In the genomic region with DNA sequence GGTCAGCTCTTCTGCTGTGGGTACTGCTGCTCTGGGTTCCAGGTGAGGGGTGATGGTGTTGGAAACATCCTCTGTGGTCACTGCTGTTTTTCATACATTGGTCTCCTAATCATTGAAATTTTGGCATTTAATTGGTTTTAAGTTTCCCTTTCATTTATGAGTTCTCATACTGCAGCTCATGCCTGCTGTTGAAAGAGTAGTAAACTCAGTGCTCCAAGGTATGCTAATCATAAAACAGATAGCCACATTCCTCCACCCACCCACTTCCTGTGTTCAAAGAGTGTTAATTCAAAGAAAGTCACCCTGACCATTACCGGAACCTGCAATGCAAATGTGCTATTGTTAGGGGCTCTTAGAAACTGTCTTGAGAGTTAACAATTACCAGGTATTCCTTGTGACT, we compare ENCODE assay signal across 7 mouse cellular contexts.
DNase-seq lines count a peak whose midpoint lies in the region; ATAC-seq and TF ChIP-seq lines count a peak whose summit lies in the region.
"Not testable (repeated sequence)": the region's sequence is repeated elsewhere in the genome, so short reads cannot be mapped to it uniquely, and the experiment has no call there.

No protein-coding gene starts in this region.

- H3K27me3 ChIP-seq in E14TG2a.4 (ENCODE audit: insufficient read depth, low read length); intestine, embryonic 15.5 days (replicated peaks); kidney, embryonic 15.5 days: not testable (repeated sequence)

- WGBS in intestine, embryonic 15.5 days = 30% methylated on average over 1 of the region's 1 CpGs
- 9% methylated on average over 1 of the region's 1 CpGs for WGBS in kidney, embryonic 15.5 days

- not testable (repeated sequence) for H3K36me3 ChIP-seq in E14TG2a.4 (ENCODE audit: insufficient read depth, low read length); ES-E14 (ENCODE audit: control insufficient read depth, insufficient read depth, low read length, poor library complexity, severe bottlenecking); intestine, embryonic 15.5 days; kidney, embryonic 15.5 days

- not testable (repeated sequence) for H3K4me2 ChIP-seq in intestine, embryonic 15.5 days (replicated peaks); kidney, embryonic 15.5 days

- in situ Hi-C loops in ES-E14 (cut with MboI; ENCODE audit: low sequenced_read_pairs in 2 of 2, unreplicated experiment in 2 of 2) = not testable (repeated sequence)

- not testable (repeated sequence) for TF ChIP-seq CTCF in E14TG2a.4 (conservative IDR thresholded peaks at IDR 0.05; ENCODE audit: low read length)

- peak overlapping the region; percentile 89 for H3K27ac ChIP-seq in ES-E14 (ENCODE audit: insufficient read depth, low read depth, low read length, poor library complexity, severe bottlenecking)
- H3K27ac ChIP-seq in intestine, embryonic 15.5 days = not testable (repeated sequence)
- peak overlapping the region; percentile 51; the same call in 1 of the 2 replicates for H3K27ac ChIP-seq in kidney, embryonic 15.5 days

- H3K9ac ChIP-seq in ES-E14 (ENCODE audit: insufficient read depth, low read depth, low read length, poor library complexity, severe bottlenecking); intestine, embryonic 15.5 days; kidney, embryonic 15.5 days: not testable (repeated sequence)

- ATAC-seq in intestine, embryonic 15.5 days = peak; percentile 53
- 0 out of 2 replicates have a peak, but pooled peaks have one; percentile 6 for ATAC-seq in kidney, embryonic 15.5 days (replicated peaks; ENCODE audit: low FRiP score)

- H3K4me3 ChIP-seq in E14TG2a.4 (replicated peaks; ENCODE audit: low read length) = 0 out of 2 replicates have a peak overlapping the region, but pooled peaks have one; percentile 23
- not testable (repeated sequence) for H3K4me3 ChIP-seq in ES-E14 (ENCODE audit: insufficient read depth in 1 of 2, low read depth in 1 of 2, low read length in 2 of 2, poor library complexity in 1 of 2, severe bottlenecking in 1 of 2); intestine, embryonic 15.5 days (replicated peaks); kidney, embryonic 15.5 days (replicated peaks)

- H3K4me1 ChIP-seq in E14TG2a.4 (replicated peaks; ENCODE audit: low read depth, low read length) = peaks cover 22% of the 10 kb centered on the region
- H3K4me1 ChIP-seq in ES-E14 (ENCODE audit: control insufficient read depth in 2 of 2, insufficient read depth in 2 of 2, low read length in 2 of 2, poor library complexity in 1 of 2); intestine, embryonic 15.5 days (replicated peaks); kidney, embryonic 15.5 days: not testable (repeated sequence)

- H3K9me3 ChIP-seq in E14TG2a.4 (ENCODE audit: low read length); ES-E14 (ENCODE audit: control insufficient read depth, insufficient read depth, low read depth, low read length); intestine, embryonic 15.5 days; kidney, embryonic 15.5 days (replicated peaks): not testable (repeated sequence)

- peak; percentile 17 to 24 for DNase-seq in B cell, adult 2 months
- DNase-seq in ES-E14 (ENCODE audit: low read depth, low spot score) = not testable (repeated sequence)
- DNase-seq in ZHBTc4 (ENCODE audit: low read depth, low spot score) = peak; percentile 65
- peak; percentile 13 to 27 for DNase-seq in spleen, postnatal 36 days (ENCODE audit: low spot score in 2 of 2)
